Mouse (Mus musculus): Measurements from ENCODE around the gene Fbxo2. TPM values are rescaled to one million over a fixed set of nuclear protein-coding genes. Genes with fewer than 3 reads are reported as not detected.
A peak's percentile ranks its signal among the peaks of the same experiment; 100 is the strongest.

Gene Fbxo2
- polyA plus RNA-seq, 1 experiment, result 0.85 TPM

DNA sequence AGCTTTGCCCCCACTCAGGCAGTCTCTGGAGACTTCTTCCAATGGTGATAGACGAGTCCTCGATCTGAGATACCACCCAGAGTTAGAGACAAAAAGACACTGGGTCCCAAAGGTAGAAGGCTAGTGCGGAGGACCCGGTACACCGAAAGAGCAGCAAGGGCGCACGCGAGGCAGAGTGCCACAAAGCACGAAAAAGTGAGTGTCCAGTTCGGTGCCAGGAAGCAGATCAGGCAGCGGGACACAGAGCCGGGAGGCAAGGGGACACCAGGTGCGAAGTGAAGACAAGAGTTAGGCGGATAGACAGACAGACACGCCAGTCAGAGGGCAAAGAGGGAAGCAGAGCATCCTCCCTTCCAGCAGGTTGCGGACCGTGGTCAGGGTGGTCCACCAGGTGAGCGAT is 30.3 kb upstream of the Fbxo2 start, which contains the start of gene Mad2l2:
Mad2l2 (plus strand) TSS at position 252 of the 400 bp plus-strand sequence.
- Histone ChIP-seq H3K27me3 (ENCODE audit: control insufficient read depth, insufficient read depth, insufficient read length) (peaks cover 37% of the 10 kb centered on the region), H3K4me3 (no peak within 1 kb of the TSS)
- TF ChIP-seq SRF (IDR thresholded peaks at IDR 0.05; ENCODE audit: control insufficient read depth, insufficient read length, low read depth) (no peak), POLR2A (IDR thresholded peaks at IDR 0.05; ENCODE audit: insufficient read length, low read depth) (no peak), TCF3 (IDR thresholded peaks at IDR 0.05; ENCODE audit: insufficient read length, low read depth) (no peak)

GRCm38 (mm10) chr4:148130561-148131413 is 29.6 kb upstream of the Fbxo2 start, which contains the start of gene Draxin:
Draxin (minus strand) TSS chr4:148130698.
- no peaks in the 10 kb centered on the region for H3K79me2 ChIP-seq (ENCODE audit: control insufficient read depth, insufficient read depth)
- H3K36me3 ChIP-seq (ENCODE audit: control insufficient read depth, insufficient read depth), result no peaks in the 10 kb centered on the region
- H3K4me3 ChIP-seq, result no peak within 1 kb of the TSS
- H3K4me2 ChIP-seq (ENCODE audit: low read depth), result peak within 1 kb of the TSS; percentile 34
- peaks cover 37% of the 10 kb centered on the region for H3K27me3 ChIP-seq (ENCODE audit: control insufficient read depth, insufficient read depth, insufficient read length)
- peak within 1 kb of the TSS; percentile 44 for H3ac ChIP-seq (ENCODE audit: control insufficient read depth, insufficient read length)
- TF ChIP-seq MAX (IDR thresholded peaks at IDR 0.05; ENCODE audit: low read depth), result no peak
- no peak for TF ChIP-seq USF1 (IDR thresholded peaks at IDR 0.05; ENCODE audit: low read depth)
- TF ChIP-seq POLR2AphosphoS2 (IDR thresholded peaks at IDR 0.05; ENCODE audit: insufficient read length, low read depth), result no peak
- TF ChIP-seq MYOG (IDR thresholded peaks at IDR 0.05; ENCODE audit: control insufficient read depth in 1 of 3, insufficient read depth in 1 of 3, insufficient read length in 2 of 3, low read depth in 2 of 3), result peak in 1 of 3 experiments; percentile 47

More for the DNA sequence above, 30.3 kb upstream of the Fbxo2 start, which contains the start of gene Mad2l2:
- Histone ChIP-seq H3ac (ENCODE audit: control insufficient read depth, insufficient read length) (peak within 1 kb of the TSS; percentile 44), H3K36me3 (ENCODE audit: control insufficient read depth, insufficient read depth) (no peaks in the 10 kb centered on the region), H3K4me2 (ENCODE audit: low read depth) (peak within 1 kb of the TSS; percentile 34), H3K79me2 (ENCODE audit: control insufficient read depth, insufficient read depth) (no peaks in the 10 kb centered on the region)

- no peaks in the 10 kb centered on the region for H3K36me3 ChIP-seq (ENCODE audit: control insufficient read depth, insufficient read depth)
- no peak overlapping the region for H3ac ChIP-seq (ENCODE audit: control insufficient read depth, insufficient read length)
- peaks cover 37% of the 10 kb centered on the region for H3K27me3 ChIP-seq (ENCODE audit: control insufficient read depth, insufficient read depth, insufficient read length)
- no peak overlapping the region for H3K4me3 ChIP-seq
- TF ChIP-seq MYOD1 (IDR thresholded peaks at IDR 0.05; ENCODE audit: control insufficient read depth in 1 of 3, insufficient read length in 2 of 3, low read depth in 2 of 3) (no peak), SRF (IDR thresholded peaks at IDR 0.05; ENCODE audit: control insufficient read depth, insufficient read length, low read depth) (no peak), POLR2A (IDR thresholded peaks at IDR 0.05; ENCODE audit: insufficient read length, low read depth) (no peak), MYOG (IDR thresholded peaks at IDR 0.05; ENCODE audit: control insufficient read depth in 1 of 3, insufficient read depth in 1 of 3, insufficient read length in 2 of 3, low read depth in 2 of 3) (no peak), POLR2AphosphoS2 (IDR thresholded peaks at IDR 0.05; ENCODE audit: insufficient read length, low read depth) (no peak), USF1 (IDR thresholded peaks at IDR 0.05; ENCODE audit: low read depth) (no peak), TCF3 (IDR thresholded peaks at IDR 0.05; ENCODE audit: insufficient read length, low read depth) (no peak), E2F4 (IDR thresholded peaks at IDR 0.05; ENCODE audit: insufficient read depth) (no peak), TCF12 (IDR thresholded peaks at IDR 0.05; ENCODE audit: insufficient read depth, poor library complexity, severe bottlenecking) (no peak), CEBPB (IDR thresholded peaks at IDR 0.05; ENCODE audit: insufficient read depth, poor library complexity, severe bottlenecking) (no peak), REST (IDR thresholded peaks at IDR 0.05; ENCODE audit: insufficient read depth, insufficient read length) (no peak), MAX (IDR thresholded peaks at IDR 0.05; ENCODE audit: low read depth) (no peak)
- H3K79me2 ChIP-seq (ENCODE audit: control insufficient read depth, insufficient read depth), result no peaks in the 10 kb centered on the region
- H3K4me2 ChIP-seq (ENCODE audit: low read depth), result no peak overlapping the region
Observed at GRCm38 (mm10) chr4:148131497-148132081, 28.8 kb upstream of the Fbxo2 start.

GRCm38 (mm10) chr4:148134988-148135387 is 25.4 kb upstream of the Fbxo2 start:
- Histone ChIP-seq H3K36me3 (ENCODE audit: control insufficient read depth, insufficient read depth) (no peaks in the 10 kb centered on the region), H3ac (ENCODE audit: control insufficient read depth, insufficient read length) (no peak overlapping the region)

DNA sequence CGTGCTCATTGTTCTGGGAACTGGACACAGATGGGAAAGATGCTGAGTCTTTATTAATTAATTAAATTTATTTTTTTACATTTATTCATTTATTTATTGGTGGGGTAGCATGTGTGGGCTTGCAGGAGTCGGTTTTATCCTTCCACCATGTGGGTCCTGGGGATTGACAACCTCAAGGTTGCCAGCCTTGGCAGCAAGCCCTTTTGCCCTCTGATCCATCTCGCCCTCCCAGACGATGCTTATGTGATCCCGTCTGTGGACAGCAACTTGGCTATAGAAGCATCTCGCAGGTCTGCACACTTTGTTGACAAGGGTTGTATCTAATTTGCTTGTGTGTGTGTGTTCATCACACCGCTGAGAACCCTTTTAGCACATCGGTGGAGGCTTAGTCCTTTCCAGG is 22.9 kb upstream of the Fbxo2 start:
- H3K36me3 ChIP-seq (ENCODE audit: control insufficient read depth, insufficient read depth), result no peaks in the 10 kb centered on the region
- H3K4me3 ChIP-seq, result no peak overlapping the region
- no peak overlapping the region for H3ac ChIP-seq (ENCODE audit: control insufficient read depth, insufficient read length)
- TF ChIP-seq USF1 (IDR thresholded peaks at IDR 0.05; ENCODE audit: low read depth) (no peak), E2F4 (IDR thresholded peaks at IDR 0.05; ENCODE audit: insufficient read depth) (no peak), POLR2A (IDR thresholded peaks at IDR 0.05; ENCODE audit: insufficient read length, low read depth) (no peak), MYOG (IDR thresholded peaks at IDR 0.05; ENCODE audit: control insufficient read depth in 1 of 3, insufficient read depth in 1 of 3, insufficient read length in 2 of 3, low read depth in 2 of 3) (no peak), TCF12 (IDR thresholded peaks at IDR 0.05; ENCODE audit: insufficient read depth, poor library complexity, severe bottlenecking) (no peak), MAX (IDR thresholded peaks at IDR 0.05; ENCODE audit: low read depth) (no peak), MYOD1 (IDR thresholded peaks at IDR 0.05; ENCODE audit: control insufficient read depth in 1 of 3, insufficient read length in 2 of 3, low read depth in 2 of 3) (no peak), TCF3 (IDR thresholded peaks at IDR 0.05; ENCODE audit: insufficient read length, low read depth) (no peak), SRF (IDR thresholded peaks at IDR 0.05; ENCODE audit: control insufficient read depth, insufficient read length, low read depth) (no peak)
- H3K27me3 ChIP-seq (ENCODE audit: control insufficient read depth, insufficient read depth, insufficient read length), result peaks cover 13% of the 10 kb centered on the region
- H3K79me2 ChIP-seq (ENCODE audit: control insufficient read depth, insufficient read depth), result no peaks in the 10 kb centered on the region
- H3K4me2 ChIP-seq (ENCODE audit: low read depth), result no peak overlapping the region

More at GRCm38 (mm10) chr4:148134988-148135387, 25.4 kb upstream of the Fbxo2 start:
- Histone ChIP-seq H3K27me3 (ENCODE audit: control insufficient read depth, insufficient read depth, insufficient read length) (peaks cover 30% of the 10 kb centered on the region), H3K4me3 (no peak overlapping the region), H3K4me2 (ENCODE audit: low read depth) (no peak overlapping the region), H3K79me2 (ENCODE audit: control insufficient read depth, insufficient read depth) (no peaks in the 10 kb centered on the region)
- TF ChIP-seq SRF (IDR thresholded peaks at IDR 0.05; ENCODE audit: control insufficient read depth, insufficient read length, low read depth) (no peak), POLR2AphosphoS2 (IDR thresholded peaks at IDR 0.05; ENCODE audit: insufficient read length, low read depth) (no peak)
